In genomic region chr7:79800336-79800735, GRCm38 (mm10) we compare ENCODE assay signal across 25 mouse cellular contexts. TPM values are rescaled to one million over a fixed set of nuclear protein-coding genes. Genes with fewer than 3 reads are reported as not detected.
"Had no signal": no experiment of that assay in that cellular context is flagged by ENCODE, and none has a peak within 500 bp of the region (broad histone marks: within the 10 kb centered on the region; RNA-seq: fewer than 3 reads in every experiment).

No protein-coding gene starts in this region.

- H3K9ac ChIP-seq: liver, embryonic 13.5 days; liver, embryonic 15.5 days; liver, postnatal 0 days; lung, embryonic 15.5 days; midbrain, embryonic 13.5 days; midbrain, embryonic 15.5 days; neural tube, embryonic 13.5 days; neural tube, embryonic 15.5 days had no signal

- H3K4me3 ChIP-seq: liver, embryonic 13.5 days; liver, embryonic 15.5 days; lung, embryonic 15.5 days; midbrain, embryonic 10.5 days; midbrain, embryonic 13.5 days; midbrain, embryonic 15.5 days; myocyte; neural tube, embryonic 13.5 days; neural tube, embryonic 15.5 days had no signal

- H3K9me3 ChIP-seq: liver, embryonic 13.5 days; liver, embryonic 15.5 days; lung, embryonic 15.5 days; midbrain, embryonic 10.5 days; midbrain, embryonic 13.5 days; midbrain, embryonic 15.5 days; neural tube, embryonic 13.5 days; neural tube, embryonic 15.5 days had no signal

- ATAC-seq: liver, postnatal 0 days; midbrain, embryonic 13.5 days; midbrain, embryonic 15.5 days had no signal

- H3K4me2 ChIP-seq: liver, embryonic 13.5 days; liver, embryonic 15.5 days; lung, embryonic 15.5 days; midbrain, embryonic 13.5 days; midbrain, embryonic 15.5 days; neural tube, embryonic 13.5 days; neural tube, embryonic 15.5 days had no signal

- DNase-seq: liver, embryonic 13.5 days; liver, postnatal 0 days; lung, adult 2 months; lung, postnatal 14 days; lung, postnatal 36 days; retina, postnatal 1 day; right cerebral cortex, adult 18-20 months; right cerebral cortex, postnatal 25 days; right cerebral cortex, postnatal 4 days; spleen, adult 18-20 months; thymus, adult 18-20 months; thymus, postnatal 14 days; thymus, postnatal 36 days had no signal

- H3K27ac ChIP-seq: liver, embryonic 13.5 days; liver, embryonic 15.5 days; lung, embryonic 15.5 days; macrophage; midbrain, embryonic 13.5 days; midbrain, embryonic 15.5 days; neural tube, embryonic 13.5 days; neural tube, embryonic 15.5 days had no signal

- H3K36me3 ChIP-seq: liver, embryonic 13.5 days; liver, embryonic 15.5 days; lung, embryonic 15.5 days; midbrain, embryonic 10.5 days; midbrain, embryonic 13.5 days; midbrain, embryonic 15.5 days; neural tube, embryonic 13.5 days; neural tube, embryonic 15.5 days had no signal

- H3K4me1 ChIP-seq: liver, embryonic 13.5 days; midbrain, embryonic 15.5 days; neural tube, embryonic 13.5 days; neural tube, embryonic 15.5 days had no signal

RNA-seq across cellular contexts. Expression of gene Mesp1, which starts 6.7 kb away (rescaled TPM):
- polyA plus RNA-seq: liver, embryonic 13.5 days; liver, embryonic 15.5 days; liver, postnatal 0 days; lung, embryonic 15.5 days; macrophage; midbrain, embryonic 13.5 days; midbrain, embryonic 15.5 days; myocyte; neural tube, embryonic 11.5 days; neural tube, embryonic 13.5 days; neural tube, embryonic 15.5 days; stomach, embryonic 14.5 days; stomach, embryonic 16.5 days had no signal

RNA-seq across cellular contexts. Expression of gene Mesp2, which starts 10.2 kb away (rescaled TPM):
- polyA plus RNA-seq: liver, embryonic 15.5 days; macrophage; myocyte had no signal
